12 mouse cellular contexts compared by ENCODE assay signal in the genomic region with DNA sequence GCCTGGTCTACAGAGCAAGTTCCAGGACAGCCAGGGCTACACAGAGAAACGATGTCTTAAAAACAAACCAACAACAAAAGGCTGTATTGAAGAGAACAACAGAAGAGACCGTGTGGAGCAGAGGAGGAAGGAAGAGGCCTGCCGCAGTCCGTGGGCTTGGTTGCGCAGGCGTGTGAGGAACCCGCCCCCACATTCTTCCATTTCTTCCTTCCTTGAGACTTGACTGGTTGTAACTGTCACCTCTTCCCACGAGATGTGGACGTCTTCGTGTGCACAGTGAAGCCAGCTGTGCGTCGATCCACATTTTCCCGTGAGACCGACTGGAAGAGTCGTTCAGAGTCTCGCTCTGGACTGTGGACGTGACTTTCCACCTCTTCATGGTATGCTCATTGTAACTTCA. TPM values are rescaled to one million over a fixed set of nuclear protein-coding genes. Genes with fewer than 3 reads are reported as not detected.
A peak's percentile ranks its signal among the peaks of the same experiment; 100 is the strongest.
DNase-seq lines count a peak whose midpoint lies in the region; ATAC-seq and TF ChIP-seq lines count a peak whose summit lies in the region.
"Had no signal": no experiment of that assay in that cellular context is flagged by ENCODE, and none has a peak within 500 bp of the region (broad histone marks: within the 10 kb centered on the region; RNA-seq: fewer than 3 reads in every experiment).

No protein-coding gene starts in this region.

- peak; percentile 33; the same call in 1 of the 2 replicates for ATAC-seq in liver, embryonic 14.5 days (ENCODE audit: insufficient read depth)
- ATAC-seq: hindbrain, postnatal 0 days had no signal

- WGBS in kidney, adult 2 months, result 60% methylated on average over 17 of the region's 17 CpGs
- WGBS in liver, embryonic 14.5 days (ENCODE audit: insufficient replicate concordance), result 29% methylated on average over 17 of the region's 17 CpGs

- no peak overlapping the region for H3K9ac ChIP-seq in liver, embryonic 14.5 days (replicated peaks)
- H3K9ac ChIP-seq: forebrain, embryonic 12.5 days; lung, embryonic 14.5 days had no signal

- peak; percentile 61 for DNase-seq in kidney, adult 2 months
- DNase-seq in kidney, adult 18-20 months, result no peak
- DNase-seq in ZHBTc4 (ENCODE audit: low read depth, low spot score), result peak; percentile 35
- DNase-seq in liver, embryonic 14.5 days (ENCODE audit: low read depth in 3 of 3, low spot score in 3 of 3), result no peak
- DNase-seq in splenic B cell, adult 2 months (ENCODE audit: low read depth, low spot score), result peak; percentile 67
- DNase-seq in urinary bladder, postnatal 4 days (ENCODE audit: low spot score in 2 of 2), result no peak
- DNase-seq in adrenal gland, postnatal 36 days, result no peak
- no peak for DNase-seq in urinary bladder, postnatal 36 days (ENCODE audit: low spot score in 2 of 2)

- H3K36me3 ChIP-seq in kidney, adult 2 months (ENCODE audit: control insufficient read depth, insufficient read depth, low read length), result no peaks in the 10 kb centered on the region
- no peaks in the 10 kb centered on the region for H3K36me3 ChIP-seq in liver, embryonic 14.5 days (replicated peaks; ENCODE audit: control insufficient read depth, insufficient read depth, low read depth)
- no peaks in the 10 kb centered on the region for H3K36me3 ChIP-seq in splenic B cell, adult 2 months (ENCODE audit: control insufficient read depth, insufficient read depth, low read length, poor library complexity, severe bottlenecking)
- H3K36me3 ChIP-seq: forebrain, embryonic 12.5 days had no signal

- no peak for TF ChIP-seq EP300 in liver, embryonic 14.5 days (IDR thresholded peaks at IDR 0.05; ENCODE audit: low read depth)

- no peaks in the 10 kb centered on the region for H3K27me3 ChIP-seq in kidney, adult 2 months (replicated peaks; ENCODE audit: control insufficient read depth, insufficient read depth, low read length)
- no peaks in the 10 kb centered on the region for H3K27me3 ChIP-seq in liver, embryonic 14.5 days (ENCODE audit: control insufficient read depth, insufficient read depth, low read length)
- no peaks in the 10 kb centered on the region; the same call in 1 of the 2 replicates for H3K27me3 ChIP-seq in splenic B cell, adult 2 months (ENCODE audit: control insufficient read depth, insufficient read depth, low read length, poor library complexity, severe bottlenecking)

- H3K4me1 ChIP-seq in kidney, adult 2 months (ENCODE audit: control insufficient read depth, insufficient read depth, low read length), result peaks cover 6% of the 10 kb centered on the region; the same call in 1 of the 2 replicates
- peaks cover 0 to 25% of the 10 kb centered on the region in 2 experiments; a peak in 3 of 4 replicates for H3K4me1 ChIP-seq in liver, embryonic 14.5 days (replicated peaks; ENCODE audit: control insufficient read depth in 2 of 2, insufficient read depth in 2 of 2, low read length in 1 of 2)

- H3K4me3 ChIP-seq in kidney, adult 2 months (ENCODE audit: insufficient read depth, low read depth, low read length), result no peak overlapping the region
- H3K4me3 ChIP-seq in liver, embryonic 14.5 days (ENCODE audit: insufficient read depth in 1 of 2, low read depth in 2 of 2, low read length in 2 of 2), result no peak overlapping the region
- H3K4me3 ChIP-seq: forebrain, embryonic 12.5 days had no signal

- H3K9me3 ChIP-seq in liver, embryonic 14.5 days (ENCODE audit: control insufficient read depth, low read length), result no peaks in the 10 kb centered on the region
- H3K9me3 ChIP-seq: forebrain, embryonic 12.5 days had no signal

- peak overlapping the region; percentile 81 for H3K27ac ChIP-seq in kidney, adult 2 months (ENCODE audit: insufficient read depth, low read depth, low read length)
- H3K27ac ChIP-seq in liver, embryonic 14.5 days, result no peak overlapping the region
- H3K27ac ChIP-seq: forebrain, embryonic 12.5 days; hindbrain, postnatal 0 days had no signal

- H3K4me2 ChIP-seq in liver, embryonic 14.5 days (ENCODE audit: low read depth), result peak overlapping the region; percentile 34
- H3K4me2 ChIP-seq: forebrain, embryonic 12.5 days; lung, embryonic 14.5 days had no signal

- TF ChIP-seq CTCF in kidney, adult 2 months (conservative IDR thresholded peaks at IDR 0.05; ENCODE audit: insufficient read depth, insufficient read length, low read depth, low read length), result no peak
- TF ChIP-seq CTCF in liver, embryonic 14.5 days (IDR thresholded peaks at IDR 0.05; ENCODE audit: low read depth), result no peak

- no peak for TF ChIP-seq POLR2A in kidney, adult 2 months (IDR thresholded peaks at IDR 0.05; ENCODE audit: low read depth, low read length)

RNA-seq across cellular contexts. Expression of a gene that starts 26.7 kb away (rescaled TPM):
- polyA plus RNA-seq in kidney, adult 2 months (2012; rRNA removed), result 10.2 and 16.6 TPM in 2 replicates
- polyA plus RNA-seq in liver, embryonic 14.5 days (2012; rRNA removed), result 7.8 and 10.0 TPM in 2 replicates
- 4.8 and 6.0 TPM in 2 replicates for polyA plus RNA-seq in liver, embryonic 14.5 days (2014; fragmentation: Nextera tagmentation; extraction: Ambion mirVana)
- total RNA-seq in adrenal gland, postnatal 36 days (2021), result 1 to 10 TPM in 1 of 2 experiments, under 1 TPM in 1; 0.43 to 1.2 TPM
- total RNA-seq: hindbrain, postnatal 0 days had no signal
- polyA plus RNA-seq: lung, embryonic 14.5 days had no signal

RNA-seq across cellular contexts. Expression of a gene that starts 43.7 kb away (rescaled TPM):
- 7.1 and 8.8 TPM in 2 replicates for polyA plus RNA-seq in kidney, adult 2 months (2012; rRNA removed)
- polyA plus RNA-seq in liver, embryonic 14.5 days (2012; rRNA removed), result 0.53 and 1.1 TPM in 2 replicates
- 1.7 and 2.1 TPM in 2 replicates for polyA plus RNA-seq in liver, embryonic 14.5 days (2014; fragmentation: Nextera tagmentation; extraction: Ambion mirVana)
- 10 to 100 TPM; 56.8 to 62.4 TPM for total RNA-seq in adrenal gland, postnatal 36 days (2021)

RNA-seq across cellular contexts. Expression of a gene that starts 47.5 kb away (rescaled TPM):
- 8.2 and 14.6 TPM in 2 replicates for polyA plus RNA-seq in kidney, adult 2 months (2012; rRNA removed)
- polyA plus RNA-seq in liver, embryonic 14.5 days (2012; rRNA removed), result 0.06 TPM in 1 of 2 replicates, not detected in the other
- 0.20 TPM in 1 of 2 replicates, not detected in the other for polyA plus RNA-seq in liver, embryonic 14.5 days (2014; fragmentation: Nextera tagmentation; extraction: Ambion mirVana)
- 1 to 10 TPM; 1.1 to 2.5 TPM for total RNA-seq in adrenal gland, postnatal 36 days (2021)
- total RNA-seq: ES-E14; hindbrain, postnatal 0 days had no signal
- polyA plus RNA-seq: forebrain, embryonic 12.5 days; hindbrain, postnatal 0 days; lung, embryonic 14.5 days had no signal

RNA-seq across cellular contexts. Expression of a gene that starts 59.7 kb away (rescaled TPM):
- polyA plus RNA-seq in kidney, adult 2 months (2012; rRNA removed), result 14.5 and 14.8 TPM in 2 replicates
- polyA plus RNA-seq in liver, embryonic 14.5 days (2012; rRNA removed), result 14.5 and 20.7 TPM in 2 replicates
- 26.6 and 31.9 TPM in 2 replicates for polyA plus RNA-seq in liver, embryonic 14.5 days (2014; fragmentation: Nextera tagmentation; extraction: Ambion mirVana)
- total RNA-seq in adrenal gland, postnatal 36 days (2021), result 10 to 100 TPM; 28.4 to 31.3 TPM

Comparison
In these comparisons a context has a peak if more than half of its experiments do, and no peak if none do; other contexts are left out.
1. DNase-seq: peak in kidney, adult 2 months (single experiment), ZHBTc4 (single experiment) and splenic B cell, adult 2 months (single experiment); none in kidney, adult 18-20 months (single experiment), liver, embryonic 14.5 days (0 of 3), urinary bladder, postnatal 4 days (0 of 2), adrenal gland, postnatal 36 days (0 of 2) and urinary bladder, postnatal 36 days (0 of 2).